Mouse (Mus musculus): ENCODE results near the gene Sept4.

DNA sequence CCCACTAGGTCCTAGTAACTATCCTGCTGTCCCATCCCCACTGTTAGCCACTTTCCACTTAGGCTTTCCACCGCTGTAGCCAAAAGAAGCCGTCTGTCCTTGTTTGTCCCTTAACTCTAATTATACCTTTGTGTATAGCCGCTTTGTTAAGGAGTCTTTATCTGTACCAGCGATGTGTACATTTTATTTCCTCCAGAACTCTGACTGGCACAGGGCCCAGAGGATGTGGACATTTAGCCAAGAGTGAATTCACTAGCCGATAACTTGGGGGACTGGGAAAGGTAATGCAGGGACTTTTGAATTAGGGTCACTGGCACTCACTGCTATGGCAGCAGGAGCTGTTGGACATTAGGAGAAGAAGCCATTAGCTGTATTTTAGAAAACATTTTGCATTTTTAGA lies 14.3 kb upstream of the Sept4 start:
- no peak for TF ChIP-seq HCFC1 (IDR thresholded peaks at IDR 0.05; ENCODE audit: borderline replicate concordance, insufficient read depth, low read length)
- TF ChIP-seq ZC3H11A (IDR thresholded peaks at IDR 0.05; ENCODE audit: borderline replicate concordance, low read depth, low read length): no peak
